Mouse (Mus musculus): Measurements from ENCODE around the gene Gzmd. TPM values are rescaled to one million over a fixed set of nuclear protein-coding genes. Genes with fewer than 3 reads are reported as not detected.
"Not testable (repeated sequence)": the region's sequence is repeated elsewhere in the genome, so short reads cannot be mapped to it uniquely, and the experiment has no call there.

Gzmd gene
- polyA plus RNA-seq (2016; fragmentation: Nextera tagmentation; extraction: Ambion mirVana): not detected in 2 replicates

DNA sequence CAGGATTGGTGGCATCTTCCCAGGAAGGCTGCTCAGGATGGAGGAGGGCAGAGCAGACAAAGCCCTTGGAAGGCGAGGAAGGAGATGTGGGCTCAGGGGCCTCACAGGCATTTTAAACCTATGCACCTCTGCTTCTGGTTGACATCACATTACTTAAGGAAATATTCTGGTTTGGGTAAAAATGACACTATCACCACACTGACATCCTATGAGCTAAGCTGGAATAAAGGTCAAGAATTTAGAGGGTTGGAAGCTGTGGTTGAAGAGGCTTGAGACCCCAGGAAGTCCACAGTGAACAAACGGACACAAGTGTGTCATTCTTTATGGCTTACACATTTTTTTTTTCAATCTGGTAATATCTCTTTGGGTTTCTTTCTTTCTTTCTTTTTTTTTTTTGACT is at the start of gene Gzmd:
Gzmd (minus strand) TSS at position 101 of the 400 bp plus-strand sequence.
- H3K4me1 ChIP-seq (replicated peaks); H3K27ac ChIP-seq; H3K9me3 ChIP-seq; ATAC-seq (ENCODE audit: insufficient number of reproducible peaks, insufficient read depth, low FRiP score, low TSS enrichment, low read depth); H3K9ac ChIP-seq (replicated peaks); H3K4me3 ChIP-seq (replicated peaks); H3K4me2 ChIP-seq; H3K27me3 ChIP-seq; H3K36me3 ChIP-seq: not testable (repeated sequence)
- WGBS: 80% methylated on average over 2 of the region's 2 CpGs

DNA sequence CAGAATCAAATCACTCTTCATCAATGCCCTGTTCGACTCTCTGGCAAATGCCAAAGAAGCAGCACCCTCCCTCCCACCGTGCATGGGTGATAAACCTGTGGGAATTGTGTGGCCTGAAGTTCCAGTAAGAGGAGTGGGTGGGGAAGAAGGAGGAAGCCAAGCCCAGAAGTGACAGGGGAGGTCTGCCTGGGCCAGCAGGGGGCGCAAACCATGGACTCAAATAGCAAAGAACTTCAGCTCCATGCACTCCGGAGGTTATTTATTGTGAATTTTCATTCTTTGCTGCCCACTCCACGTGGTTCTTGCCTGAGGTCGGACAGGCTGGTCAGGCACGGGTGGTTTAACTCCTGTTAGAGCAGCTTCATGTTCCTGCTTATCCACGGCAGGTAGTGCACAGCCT is 45.2 kb upstream of the Gzmd start:
- 22% methylated on average over 8 of the region's 8 CpGs for WGBS
- H3K4me1 ChIP-seq (replicated peaks); H3K4me3 ChIP-seq (replicated peaks); ATAC-seq (ENCODE audit: insufficient number of reproducible peaks, insufficient read depth, low FRiP score, low TSS enrichment, low read depth); H3K9me3 ChIP-seq; H3K9ac ChIP-seq (replicated peaks); H3K4me2 ChIP-seq; H3K27ac ChIP-seq; H3K36me3 ChIP-seq; H3K27me3 ChIP-seq: not testable (repeated sequence)

DNA sequence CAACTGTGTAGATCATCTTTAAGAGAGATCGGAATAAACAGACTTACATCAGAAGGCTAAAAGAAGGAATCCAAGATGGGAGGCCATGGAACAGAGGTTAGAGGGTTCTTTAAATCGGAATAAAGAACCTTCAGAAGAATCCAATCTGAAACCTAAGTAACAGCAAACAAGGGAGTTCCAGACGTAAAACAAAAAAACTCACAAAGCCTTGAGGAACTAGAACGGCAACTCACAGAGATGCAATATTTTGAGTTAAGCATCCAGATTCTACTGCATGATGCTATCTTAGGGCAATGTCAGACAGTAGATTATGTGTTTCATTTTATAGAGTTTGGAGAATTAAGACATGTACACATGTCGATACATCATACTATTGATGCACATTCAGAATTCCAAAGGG is 42.1 kb upstream of the Gzmd start, which contains the start of gene Gzmn:
Gzmn (minus strand) TSS at position 101 of the 400 bp plus-strand sequence.
- no peak within 1 kb of the TSS for H3K4me2 ChIP-seq
- H3K4me3 ChIP-seq (replicated peaks): no peak within 1 kb of the TSS
- H3K9me3 ChIP-seq: no peaks in the 10 kb centered on the region
- no peak within 1 kb of the TSS for H3K27ac ChIP-seq
- H3K4me1 ChIP-seq (replicated peaks): no peaks in the 10 kb centered on the region
- H3K27me3 ChIP-seq: no peaks in the 10 kb centered on the region
- ATAC-seq (ENCODE audit: insufficient number of reproducible peaks, insufficient read depth, low FRiP score, low TSS enrichment, low read depth): no peak
- no peaks in the 10 kb centered on the region for H3K36me3 ChIP-seq
- H3K9ac ChIP-seq (replicated peaks): no peak within 1 kb of the TSS
- WGBS: 91% methylated on average over 5 of the region's 5 CpGs

DNA sequence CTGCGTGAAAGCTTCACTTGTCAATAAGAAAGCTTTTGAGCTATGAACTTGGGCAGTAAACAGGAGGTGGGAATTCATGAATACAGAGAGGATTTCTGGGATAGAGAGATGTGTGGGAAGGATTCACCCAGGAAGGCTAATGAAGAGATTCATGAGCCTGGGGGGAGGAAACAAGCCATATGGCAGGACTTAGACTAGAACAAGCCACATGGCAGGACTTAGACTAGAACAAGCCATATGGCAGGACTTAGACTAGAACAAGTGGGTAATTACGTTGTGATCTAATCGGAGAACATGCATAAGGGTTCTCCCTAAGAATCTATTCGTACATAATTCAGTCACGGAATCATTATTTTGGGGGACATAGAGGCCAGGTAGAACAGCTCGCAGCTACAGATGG is 41.0 kb upstream of the Gzmd start:
- Histone ChIP-seq H3K27ac (no peak overlapping the region), H3K36me3 (no peaks in the 10 kb centered on the region), H3K4me3 (replicated peaks) (no peak overlapping the region), H3K4me1 (replicated peaks) (no peaks in the 10 kb centered on the region), H3K4me2 (no peak overlapping the region), H3K9me3 (no peaks in the 10 kb centered on the region), H3K9ac (replicated peaks) (no peak overlapping the region), H3K27me3 (no peaks in the 10 kb centered on the region)
- ATAC-seq (ENCODE audit: insufficient number of reproducible peaks, insufficient read depth, low FRiP score, low TSS enrichment, low read depth): no peak
- WGBS: 88% methylated on average over 6 of the region's 6 CpGs

DNA sequence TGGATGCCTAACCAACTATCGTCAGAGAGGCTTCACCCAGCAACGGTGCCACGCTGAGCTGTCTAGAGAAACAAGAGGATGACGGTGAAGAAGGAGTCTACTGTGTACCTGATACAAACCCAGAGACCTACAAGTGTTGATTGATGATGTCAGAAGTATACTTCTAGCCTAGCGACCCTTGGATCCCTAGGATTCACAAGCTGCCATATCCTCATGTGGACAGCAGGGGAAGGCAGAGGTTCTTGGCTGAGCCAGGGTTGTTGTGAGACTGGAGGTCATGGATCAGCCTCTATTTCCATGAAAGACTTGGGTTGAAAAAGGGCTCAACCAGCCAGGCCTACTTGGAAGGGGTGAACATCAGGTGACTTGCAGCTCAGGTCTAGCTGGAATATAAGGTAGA is 40.3 kb upstream of the Gzmd start:
- no peak for ATAC-seq (ENCODE audit: insufficient number of reproducible peaks, insufficient read depth, low FRiP score, low TSS enrichment, low read depth)
- H3K4me2 ChIP-seq: no peak overlapping the region
- no peaks in the 10 kb centered on the region for H3K4me1 ChIP-seq (replicated peaks)
- no peak overlapping the region for H3K27ac ChIP-seq
- no peaks in the 10 kb centered on the region for H3K27me3 ChIP-seq
- H3K9me3 ChIP-seq: no peaks in the 10 kb centered on the region
- 91% methylated on average over 5 of the region's 5 CpGs for WGBS
- H3K9ac ChIP-seq (replicated peaks): no peak overlapping the region
- no peak overlapping the region for H3K4me3 ChIP-seq (replicated peaks)
- no peaks in the 10 kb centered on the region for H3K36me3 ChIP-seq

DNA sequence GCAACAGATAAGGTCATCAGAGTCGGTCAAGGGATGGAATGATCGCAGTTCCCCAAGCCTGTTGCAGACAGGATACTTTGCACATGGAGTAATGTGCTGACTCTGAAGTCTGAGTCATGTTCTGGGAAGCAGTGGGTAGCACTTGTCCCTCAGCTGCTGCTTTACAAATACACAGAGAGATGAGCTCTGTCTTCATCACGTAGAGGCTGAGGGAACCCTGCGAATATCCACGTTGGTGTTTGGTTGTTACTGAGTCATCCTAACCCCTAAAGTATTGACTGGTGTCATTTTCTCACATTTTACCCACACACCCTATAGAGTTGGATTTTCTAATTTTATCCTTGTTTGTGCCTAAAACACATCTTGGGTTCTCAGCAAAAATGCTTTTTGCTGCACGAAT is 35.6 kb upstream of the Gzmd start:
- no peak for ATAC-seq (ENCODE audit: insufficient number of reproducible peaks, insufficient read depth, low FRiP score, low TSS enrichment, low read depth)
- Histone ChIP-seq H3K9me3 (no peaks in the 10 kb centered on the region), H3K4me2 (no peak overlapping the region), H3K27ac (no peak overlapping the region), H3K27me3 (no peaks in the 10 kb centered on the region), H3K36me3 (no peaks in the 10 kb centered on the region), H3K4me3 (replicated peaks) (no peak overlapping the region), H3K4me1 (replicated peaks) (no peaks in the 10 kb centered on the region), H3K9ac (replicated peaks) (no peak overlapping the region)
- WGBS: 85% methylated on average over 6 of the region's 6 CpGs

DNA sequence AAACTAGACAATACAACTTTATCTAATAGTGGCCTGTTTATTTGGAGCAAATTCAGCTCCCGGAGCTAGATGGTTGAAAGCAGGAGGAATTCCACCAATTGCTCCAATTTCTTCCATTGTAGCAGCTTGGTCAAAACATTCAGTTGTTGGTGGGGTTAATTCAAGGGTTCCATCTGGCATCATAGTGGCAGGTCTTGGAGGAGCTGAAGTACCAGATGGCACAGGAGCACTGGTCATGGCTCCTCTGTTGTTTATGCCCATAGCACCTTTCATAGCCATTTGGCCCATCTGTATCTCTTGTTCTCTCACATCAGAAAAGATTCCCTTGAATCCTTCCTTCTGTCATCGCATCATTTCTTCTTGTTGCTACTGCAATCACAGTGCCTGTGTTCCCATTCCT is 29.7 kb upstream of the Gzmd start:
- 87% methylated on average over 2 of the region's 2 CpGs for WGBS

DNA sequence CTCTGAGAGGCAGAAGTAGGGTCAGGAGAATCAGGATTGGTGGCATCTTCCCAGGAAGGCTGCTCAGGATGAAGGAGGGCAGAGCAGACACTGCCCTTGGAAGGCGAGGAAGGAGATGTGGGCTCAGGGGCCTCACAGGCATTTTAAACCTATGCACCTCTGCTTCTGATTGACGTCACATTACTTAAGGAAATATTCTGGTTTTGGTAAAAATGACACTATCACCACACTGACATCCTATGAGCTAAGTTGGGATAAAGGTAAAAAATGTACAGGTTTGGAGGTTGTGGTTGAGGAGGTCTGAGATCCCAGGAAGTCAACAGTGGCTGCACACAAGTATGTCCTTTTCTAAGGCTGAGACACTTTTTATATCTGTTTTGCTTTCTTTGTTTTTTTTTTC is 27.1 kb upstream of the Gzmd start, which contains the start of gene Gzmg:
Gzmg (minus strand) TSS at position 101 of the 400 bp plus-strand sequence.
- not testable (repeated sequence) for ATAC-seq (ENCODE audit: insufficient number of reproducible peaks, insufficient read depth, low FRiP score, low TSS enrichment, low read depth); H3K27me3 ChIP-seq; H3K27ac ChIP-seq; H3K9ac ChIP-seq (replicated peaks); H3K4me2 ChIP-seq; H3K4me1 ChIP-seq (replicated peaks); H3K4me3 ChIP-seq (replicated peaks); H3K36me3 ChIP-seq; H3K9me3 ChIP-seq
- 93% methylated on average over 2 of the region's 2 CpGs for WGBS

More for the DNA sequence above, 29.7 kb upstream of the Gzmd start:
- Histone ChIP-seq H3K9me3 (no peaks in the 10 kb centered on the region), H3K4me2 (no peak overlapping the region), H3K4me3 (replicated peaks) (no peak overlapping the region), H3K9ac (replicated peaks) (no peak overlapping the region), H3K27me3 (no peaks in the 10 kb centered on the region), H3K27ac (no peak overlapping the region), H3K36me3 (no peaks in the 10 kb centered on the region), H3K4me1 (replicated peaks) (no peaks in the 10 kb centered on the region)
- no peak for ATAC-seq (ENCODE audit: insufficient number of reproducible peaks, insufficient read depth, low FRiP score, low TSS enrichment, low read depth)

DNA sequence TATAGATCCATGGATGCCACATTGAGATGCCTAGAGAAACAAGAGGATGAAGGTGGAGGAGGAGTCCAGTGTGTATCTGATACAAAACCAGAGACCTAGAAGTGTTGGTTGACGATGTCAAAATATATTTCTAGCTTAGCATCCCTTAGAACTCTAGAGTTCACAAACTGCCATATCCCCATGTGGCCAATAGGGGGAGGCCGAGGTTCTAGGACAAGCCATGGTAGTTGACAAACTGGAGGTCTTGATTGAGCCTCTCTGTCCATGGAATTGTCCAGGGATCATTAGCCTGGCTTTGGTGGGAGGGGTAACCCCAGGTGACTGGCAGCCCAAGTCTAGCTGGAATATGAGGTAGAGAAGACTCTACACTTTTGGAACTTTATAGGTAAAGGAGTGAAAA is 22.9 kb upstream of the Gzmd start:
- H3K4me2 ChIP-seq: no peak overlapping the region
- no peak overlapping the region for H3K27ac ChIP-seq
- 73% methylated on average over 2 of the region's 2 CpGs for WGBS
- no peak overlapping the region for H3K4me3 ChIP-seq (replicated peaks)
- no peak for ATAC-seq (ENCODE audit: insufficient number of reproducible peaks, insufficient read depth, low FRiP score, low TSS enrichment, low read depth)
- H3K4me1 ChIP-seq (replicated peaks): no peaks in the 10 kb centered on the region
- no peaks in the 10 kb centered on the region for H3K27me3 ChIP-seq
- no peaks in the 10 kb centered on the region for H3K36me3 ChIP-seq
- H3K9ac ChIP-seq (replicated peaks): no peak overlapping the region
- no peaks in the 10 kb centered on the region for H3K9me3 ChIP-seq

DNA sequence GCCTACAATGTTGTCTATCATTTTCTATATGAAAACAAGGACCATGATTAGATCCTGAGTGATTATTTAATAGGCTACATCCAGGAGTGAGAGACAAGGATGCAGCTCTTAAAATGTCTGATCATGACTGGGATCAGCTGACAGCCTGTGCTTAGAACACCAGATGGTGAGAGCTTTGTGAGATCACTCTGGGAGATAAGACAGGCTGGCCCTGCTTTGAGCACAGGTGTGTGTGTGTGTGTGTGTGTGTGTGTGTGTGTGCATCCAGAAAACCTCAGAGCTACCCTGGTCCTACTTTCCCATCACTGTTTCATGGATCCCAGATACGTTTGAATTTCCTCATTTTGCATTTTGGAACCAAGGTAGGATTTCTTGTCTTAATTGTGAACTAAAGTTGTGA is 1.3 kb upstream of the Gzmd start:
- H3K27me3 ChIP-seq; H3K4me1 ChIP-seq (replicated peaks); H3K9ac ChIP-seq (replicated peaks); H3K27ac ChIP-seq; H3K4me2 ChIP-seq; H3K36me3 ChIP-seq; H3K4me3 ChIP-seq (replicated peaks); ATAC-seq (ENCODE audit: insufficient number of reproducible peaks, insufficient read depth, low FRiP score, low TSS enrichment, low read depth); H3K9me3 ChIP-seq: not testable (repeated sequence)
- 93% methylated on average over 1 of the region's 1 CpGs for WGBS

DNA sequence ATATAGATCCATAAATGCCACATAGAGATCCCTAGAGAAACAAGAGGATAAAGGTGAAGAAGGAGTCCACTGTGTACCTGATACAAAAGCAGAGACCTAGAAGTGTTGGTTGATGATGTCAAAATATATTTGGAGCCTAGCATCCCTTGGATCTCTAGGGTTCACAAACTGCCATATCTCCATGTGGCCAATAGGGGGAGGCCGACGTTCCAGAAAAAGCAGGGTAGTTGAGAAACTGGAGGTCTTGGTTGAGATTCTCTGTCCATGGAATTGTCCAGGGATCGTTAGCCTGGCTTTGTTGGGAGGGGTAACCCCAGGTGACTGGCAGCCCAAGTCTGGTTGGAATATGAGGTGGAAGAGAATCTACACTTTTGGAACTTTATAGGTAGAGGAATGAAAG is 4.1 kb downstream of the Gzmd start:
- H3K4me1 ChIP-seq (replicated peaks): no peaks in the 10 kb centered on the region
- WGBS: 36% methylated on average over 3 of the region's 3 CpGs
- no peak overlapping the region for H3K4me3 ChIP-seq (replicated peaks)
- H3K4me2 ChIP-seq: no peak overlapping the region
- H3K9ac ChIP-seq (replicated peaks): no peak overlapping the region
- no peaks in the 10 kb centered on the region for H3K9me3 ChIP-seq
- no peak for ATAC-seq (ENCODE audit: insufficient number of reproducible peaks, insufficient read depth, low FRiP score, low TSS enrichment, low read depth)
- H3K27me3 ChIP-seq: no peaks in the 10 kb centered on the region
- H3K27ac ChIP-seq: no peak overlapping the region
- no peaks in the 10 kb centered on the region for H3K36me3 ChIP-seq

DNA sequence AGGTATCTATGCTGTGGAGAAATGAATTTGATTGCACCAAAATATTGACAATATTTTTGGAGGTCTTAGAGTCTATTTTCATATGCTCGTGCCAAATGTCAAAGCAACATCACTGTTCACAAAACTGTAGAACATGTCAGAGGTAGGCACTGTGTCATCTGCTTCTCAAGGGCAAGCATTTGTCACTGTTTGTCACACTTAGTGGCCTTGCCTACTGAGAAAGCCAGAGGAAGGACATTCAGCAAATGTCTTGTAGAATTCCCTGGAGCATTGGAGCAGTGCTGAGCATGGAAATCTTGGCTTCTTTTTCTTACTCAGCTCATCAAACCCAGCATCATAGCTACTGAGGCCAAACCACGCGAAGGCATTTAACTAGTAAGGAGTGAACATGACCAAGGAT is 8.9 kb downstream of the Gzmd start:
- Histone ChIP-seq H3K9me3 (no peaks in the 10 kb centered on the region), H3K4me2 (no peak overlapping the region), H3K4me3 (replicated peaks) (no peak overlapping the region), H3K9ac (replicated peaks) (no peak overlapping the region), H3K27ac (no peak overlapping the region), H3K36me3 (no peaks in the 10 kb centered on the region), H3K27me3 (no peaks in the 10 kb centered on the region), H3K4me1 (replicated peaks) (no peaks in the 10 kb centered on the region)
- WGBS: 87% methylated on average over 3 of the region's 3 CpGs
- no peak for ATAC-seq (ENCODE audit: insufficient number of reproducible peaks, insufficient read depth, low FRiP score, low TSS enrichment, low read depth)
